ENCODE assay signal across 25 mouse cellular contexts in genomic region chr3:6926737-6927136, GRCm38 (mm10).
A peak's percentile ranks its signal among the peaks of the same experiment; 100 is the strongest.
DNase-seq lines count a peak whose midpoint lies in the region; ATAC-seq lines count a peak whose summit lies in the region.
"Had no signal": no experiment of that assay in that cellular context is flagged by ENCODE, and none has a peak within 500 bp of the region (broad histone marks: within the 10 kb centered on the region; RNA-seq: fewer than 3 reads in every experiment).

No protein-coding gene starts in this region.

- H3K4me1 ChIP-seq in embryonic facial prominence, embryonic 14.5 days (ENCODE audit: control insufficient read depth, insufficient read depth, low read length) = peaks cover 3% of the 10 kb centered on the region; the same call in 1 of the 2 replicates
- H3K4me1 ChIP-seq in limb, embryonic 13.5 days = peaks cover 12% of the 10 kb centered on the region
- H3K4me1 ChIP-seq: forebrain, embryonic 13.5 days; heart, embryonic 15.5 days; liver, embryonic 13.5 days had no signal

- H3K4me3 ChIP-seq in embryonic facial prominence, embryonic 14.5 days (ENCODE audit: low read depth, low read length) = no peak overlapping the region
- H3K4me3 ChIP-seq in limb, embryonic 13.5 days = no peak overlapping the region
- H3K4me3 ChIP-seq: embryonic facial prominence, embryonic 12.5 days; erythroblast, embryonic 14.5 days; forebrain, embryonic 13.5 days; heart, embryonic 15.5 days; left cerebral cortex, adult 2 months; liver, embryonic 13.5 days had no signal

- 31% methylated on average over 1 of the region's 1 CpGs for WGBS in embryonic facial prominence, embryonic 14.5 days
- WGBS in limb, embryonic 13.5 days = 25% methylated on average over 1 of the region's 1 CpGs

- no peak overlapping the region for H3K9ac ChIP-seq in embryonic facial prominence, embryonic 14.5 days (ENCODE audit: low read depth, low read length)
- no peak overlapping the region for H3K9ac ChIP-seq in limb, embryonic 13.5 days
- H3K9ac ChIP-seq: embryonic facial prominence, embryonic 12.5 days; forebrain, embryonic 13.5 days; heart, embryonic 15.5 days; liver, embryonic 13.5 days; lung, embryonic 14.5 days had no signal

- H3K27me3 ChIP-seq in embryonic facial prominence, embryonic 14.5 days (replicated peaks; ENCODE audit: control insufficient read depth, insufficient read depth, low read length) = no peaks in the 10 kb centered on the region
- H3K27me3 ChIP-seq in limb, embryonic 13.5 days = no peaks in the 10 kb centered on the region
- H3K27me3 ChIP-seq: embryonic facial prominence, embryonic 12.5 days; forebrain, embryonic 13.5 days; heart, embryonic 15.5 days; liver, embryonic 13.5 days had no signal

- no peak for ATAC-seq in embryonic facial prominence, embryonic 14.5 days (ENCODE audit: low read depth)
- ATAC-seq in limb, embryonic 13.5 days (ENCODE audit: low FRiP score, low read depth) = peak; percentile 69; the same call in 1 of the 2 replicates
- no peak for ATAC-seq in megakaryocyte, adult 5-6 weeks (ENCODE audit: poor library complexity, severe bottlenecking)
- ATAC-seq: activated CD4-positive, CD25-positive, alpha-beta regulatory T cell, adult 4 months; forebrain, embryonic 13.5 days had no signal

- H3K36me3 ChIP-seq in embryonic facial prominence, embryonic 14.5 days (ENCODE audit: control insufficient read depth, insufficient read depth, low read length) = no peaks in the 10 kb centered on the region
- no peaks in the 10 kb centered on the region for H3K36me3 ChIP-seq in limb, embryonic 13.5 days
- H3K36me3 ChIP-seq: embryonic facial prominence, embryonic 12.5 days; heart, embryonic 15.5 days; liver, embryonic 13.5 days had no signal

- H3K4me2 ChIP-seq in embryonic facial prominence, embryonic 14.5 days (ENCODE audit: low read depth, low read length) = no peak overlapping the region
- no peak overlapping the region for H3K4me2 ChIP-seq in limb, embryonic 13.5 days (replicated peaks)
- H3K4me2 ChIP-seq: embryonic facial prominence, embryonic 12.5 days; forebrain, embryonic 13.5 days; heart, embryonic 15.5 days; liver, embryonic 13.5 days; lung, embryonic 14.5 days; midbrain, embryonic 11.5 days had no signal

- H3K27ac ChIP-seq in embryonic facial prominence, embryonic 14.5 days (replicated peaks; ENCODE audit: low read depth, low read length) = no peak overlapping the region
- peak overlapping the region; percentile 44; the same call in 1 of the 2 replicates for H3K27ac ChIP-seq in limb, embryonic 13.5 days
- H3K27ac ChIP-seq: embryonic facial prominence, embryonic 12.5 days; forebrain, embryonic 13.5 days; heart, embryonic 15.5 days; left cerebral cortex, adult 2 months; liver, embryonic 13.5 days; macrophage; stomach, postnatal 0 days had no signal

- peak; percentile 60 for DNase-seq in embryo, embryonic 10 days (ENCODE audit: low spot score)
- DNase-seq in embryo, embryonic 10.5 days (ENCODE audit: low spot score) = peak; percentile 70
- peak; percentile 35 for DNase-seq in embryonic facial prominence, embryonic 14.5 days (ENCODE audit: low spot score)
- no peak for DNase-seq in lung, postnatal 4 days
- DNase-seq in natural killer cell, adult 2 months (ENCODE audit: low spot score in 2 of 2) = no peak
- DNase-seq: adrenal gland, adult 8-10 months; cerebellum, adult 11-12 months; cerebellum, postnatal 10 days; heart, postnatal 4 days; kidney, adult 18-20 months; liver, embryonic 13.5 days; lung, embryonic 14.5 days; right cerebral cortex, postnatal 14 days; thymus, adult 2 months had no signal

- no peaks in the 10 kb centered on the region for H3K9me3 ChIP-seq in embryonic facial prominence, embryonic 14.5 days (ENCODE audit: control insufficient read depth, low read length)
- H3K9me3 ChIP-seq in limb, embryonic 13.5 days = no peaks in the 10 kb centered on the region
- H3K9me3 ChIP-seq: embryonic facial prominence, embryonic 12.5 days; forebrain, embryonic 13.5 days; heart, embryonic 15.5 days; liver, embryonic 13.5 days had no signal

Comparison
In these comparisons a context has a peak if more than half of its experiments do, and no peak if none do; other contexts are left out.
1. DNase-seq: peak in embryo, embryonic 10 days (single experiment), embryo, embryonic 10.5 days (single experiment) and embryonic facial prominence, embryonic 14.5 days (single experiment); none in lung, postnatal 4 days (0 of 2) and natural killer cell, adult 2 months (0 of 2).